Mouse (Mus musculus): ENCODE data around the gene Smim17. TPM values are rescaled to one million over a fixed set of nuclear protein-coding genes. Genes with fewer than 3 reads are reported as not detected.
A peak's percentile ranks its signal among the peaks of the same experiment; 100 is the strongest.
"Not testable (repeated sequence)": the region's sequence is repeated elsewhere in the genome, so short reads cannot be mapped to it uniquely, and the experiment has no call there.

Smim17 gene
- polyA plus RNA-seq (2016; fragmentation: Nextera tagmentation; extraction: Ambion mirVana): 0.85 and 1.1 TPM in 2 replicates

DNA sequence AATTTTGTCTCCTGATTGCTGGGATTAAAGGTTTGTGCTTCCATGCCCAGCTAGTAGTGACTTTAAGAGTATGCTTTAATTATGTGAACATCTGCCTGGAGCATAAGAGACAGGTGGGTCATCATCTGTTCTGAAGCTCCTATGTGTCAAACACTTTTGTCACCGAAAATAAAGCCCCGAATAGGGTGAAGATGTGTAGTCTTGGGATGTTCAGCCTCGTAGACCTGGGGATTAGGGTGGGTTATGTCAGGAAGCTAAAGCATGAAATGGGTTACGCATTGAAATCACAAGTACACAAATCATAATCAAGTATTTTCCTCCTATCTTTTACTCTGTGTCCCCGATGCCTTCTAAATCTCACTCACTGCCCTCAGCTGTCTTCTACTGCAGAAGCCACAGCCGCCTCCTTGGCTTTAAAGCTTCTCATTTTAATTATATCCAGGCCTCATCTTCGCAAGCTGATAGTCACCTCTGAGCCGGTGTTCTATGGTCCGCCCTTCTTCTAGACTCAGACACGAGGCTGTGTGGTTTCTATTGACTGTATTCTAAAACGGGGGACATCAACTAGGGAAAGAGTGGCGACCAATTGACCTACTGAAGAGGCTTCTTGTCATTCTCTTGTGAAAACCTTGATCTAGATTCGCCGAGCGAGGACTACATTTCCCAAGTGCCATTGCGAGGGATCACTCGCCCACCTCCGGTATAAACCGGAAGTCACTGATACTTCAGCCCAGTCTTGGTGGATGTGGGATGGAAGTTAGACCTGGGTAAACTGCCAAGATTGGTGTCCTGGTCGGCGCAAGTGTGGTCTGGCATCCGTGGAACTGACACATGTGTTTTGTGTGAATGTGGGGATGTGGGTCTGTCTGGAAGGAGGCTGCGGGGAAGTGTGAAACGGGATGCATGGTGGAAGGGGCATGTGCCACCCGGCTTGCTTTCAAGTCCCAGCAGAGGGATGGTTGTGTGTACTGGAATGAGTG is at the start of gene Smim17:
Gene Smim17, plus strand, starts transcription at position 720 of the 980 bp plus-strand sequence.
- Histone ChIP-seq H3K9ac (replicated peaks) (peak within 1 kb of the TSS; percentile 54), H3K27ac (replicated peaks) (no peak within 1 kb of the TSS; the same call in 1 of the 2 replicates)

DNA sequence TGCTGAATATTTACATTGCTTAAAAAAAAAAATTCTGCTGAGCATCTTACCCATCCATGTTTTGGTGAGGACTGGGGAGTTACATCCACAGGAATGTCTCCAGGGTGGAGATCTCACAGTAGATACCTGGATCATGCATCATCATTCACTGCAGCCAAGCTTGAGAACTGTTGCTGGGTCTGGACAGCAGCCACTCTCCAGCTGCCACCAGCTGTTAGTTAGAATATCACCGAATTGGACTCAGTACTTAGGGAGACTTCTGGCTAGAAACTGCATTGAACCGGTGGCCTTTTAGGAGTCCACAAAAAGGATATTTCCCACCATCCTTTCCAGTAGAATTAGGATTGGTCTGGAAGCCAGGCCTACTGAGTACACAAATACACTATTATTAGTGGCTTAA is 40.4 kb upstream of the Smim17 start:
- no peak overlapping the region for H3K9ac ChIP-seq (replicated peaks)
- H3K9me3 ChIP-seq: no peaks in the 10 kb centered on the region
- ATAC-seq (ENCODE audit: low FRiP score, low read depth): no peak
- H3K4me2 ChIP-seq (replicated peaks): no peak overlapping the region
- H3K27ac ChIP-seq (replicated peaks): no peak overlapping the region
- H3K4me1 ChIP-seq: peaks cover 4% of the 10 kb centered on the region; the same call in 1 of the 2 replicates
- 73% methylated on average over 2 of the region's 2 CpGs for WGBS
- peaks cover 17% of the 10 kb centered on the region for H3K36me3 ChIP-seq
- H3K4me3 ChIP-seq: no peak overlapping the region
- no peaks in the 10 kb centered on the region for H3K27me3 ChIP-seq

More for the DNA sequence above, at the start of gene Smim17:
- Histone ChIP-seq H3K4me1 (no peaks in the 10 kb centered on the region), H3K4me3 (peak within 1 kb of the TSS; percentile 49), H3K36me3 (peaks cover 30% of the 10 kb centered on the region), H3K9me3 (no peaks in the 10 kb centered on the region), H3K4me2 (replicated peaks) (peak within 1 kb of the TSS; percentile 68), H3K27me3 (no peaks in the 10 kb centered on the region)
- ATAC-seq (ENCODE audit: low FRiP score, low read depth): peak; percentile 90
- 28% methylated on average over 25 of the region's 25 CpGs for WGBS

DNA sequence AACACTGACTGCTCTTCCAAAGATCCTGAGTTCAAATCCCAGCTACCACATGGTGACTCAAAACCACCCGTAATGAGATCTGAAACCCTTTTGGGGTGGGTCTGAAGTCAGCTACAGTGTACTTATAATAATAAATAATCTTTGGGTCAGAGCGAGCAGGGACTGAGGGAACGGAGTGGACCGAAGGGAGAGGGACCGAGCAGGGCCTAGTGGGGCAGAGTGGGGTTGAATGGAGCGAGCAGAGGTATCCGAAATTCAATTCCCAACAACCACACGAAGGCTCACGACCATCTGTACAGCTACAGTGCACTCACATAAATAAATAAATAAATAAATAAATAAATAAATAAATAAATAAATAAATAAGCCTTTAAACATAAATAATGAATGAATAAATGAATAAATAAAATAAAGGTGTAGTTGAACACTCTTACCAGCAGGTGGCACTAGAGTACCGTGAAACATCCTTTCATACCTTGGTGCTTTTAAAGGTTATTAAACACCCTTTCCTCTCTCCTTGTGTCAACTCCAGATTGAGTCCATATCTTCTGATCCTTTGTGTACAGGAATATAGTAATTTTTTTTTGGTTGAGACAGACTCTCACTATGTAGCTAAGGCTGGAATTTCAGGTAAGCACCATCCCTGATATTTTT is 39.5 kb upstream of the Smim17 start:
- Histone ChIP-seq H3K9me3 (no peaks in the 10 kb centered on the region), H3K27me3 (no peaks in the 10 kb centered on the region), H3K4me2 (replicated peaks) (no peak overlapping the region), H3K4me1 (peaks cover 10% of the 10 kb centered on the region), H3K9ac (replicated peaks) (no peak overlapping the region), H3K27ac (replicated peaks) (no peak overlapping the region), H3K36me3 (peaks cover 8% of the 10 kb centered on the region), H3K4me3 (no peak overlapping the region)
- 55% methylated on average over 10 of the region's 10 CpGs for WGBS
- no peak for ATAC-seq (ENCODE audit: low FRiP score, low read depth)

DNA sequence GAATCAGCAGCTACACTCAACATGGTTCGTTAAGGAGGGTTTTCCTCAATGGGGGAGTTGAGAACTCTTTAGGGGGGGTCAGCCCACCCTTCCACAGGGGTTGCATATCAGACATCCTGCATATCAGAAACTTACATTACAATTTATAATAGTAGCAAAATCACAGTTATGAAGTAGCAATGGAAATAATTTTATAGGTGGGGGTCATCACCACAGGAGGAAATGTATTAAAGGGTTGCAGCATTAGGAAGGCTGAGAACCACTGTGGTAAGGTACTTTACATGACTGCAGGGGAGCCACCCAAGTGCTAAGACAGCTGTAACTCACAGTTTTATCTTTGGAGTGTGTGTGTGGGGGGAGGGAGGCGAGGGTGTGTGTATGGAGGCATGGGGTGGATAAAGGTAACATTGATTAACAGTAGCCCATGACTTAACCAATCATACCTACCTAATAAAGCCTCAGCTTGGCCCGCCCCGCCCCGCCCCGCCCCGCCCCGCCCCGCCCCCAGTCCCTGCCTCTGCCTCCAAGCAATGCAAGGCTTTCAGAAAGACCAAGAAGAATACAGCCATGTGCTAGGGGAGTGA is 37.9 kb upstream of the Smim17 start:
- H3K4me2 ChIP-seq (replicated peaks): no peak overlapping the region
- H3K4me1 ChIP-seq: peaks cover 13% of the 10 kb centered on the region
- no peak for ATAC-seq (ENCODE audit: low FRiP score, low read depth)
- H3K27ac ChIP-seq (replicated peaks): no peak overlapping the region
- no peak overlapping the region for H3K9ac ChIP-seq (replicated peaks)
- no peaks in the 10 kb centered on the region for H3K36me3 ChIP-seq
- no peaks in the 10 kb centered on the region for H3K27me3 ChIP-seq
- no peaks in the 10 kb centered on the region for H3K9me3 ChIP-seq
- H3K4me3 ChIP-seq: no peak overlapping the region
- 9% methylated on average over 9 of the region's 9 CpGs for WGBS

DNA sequence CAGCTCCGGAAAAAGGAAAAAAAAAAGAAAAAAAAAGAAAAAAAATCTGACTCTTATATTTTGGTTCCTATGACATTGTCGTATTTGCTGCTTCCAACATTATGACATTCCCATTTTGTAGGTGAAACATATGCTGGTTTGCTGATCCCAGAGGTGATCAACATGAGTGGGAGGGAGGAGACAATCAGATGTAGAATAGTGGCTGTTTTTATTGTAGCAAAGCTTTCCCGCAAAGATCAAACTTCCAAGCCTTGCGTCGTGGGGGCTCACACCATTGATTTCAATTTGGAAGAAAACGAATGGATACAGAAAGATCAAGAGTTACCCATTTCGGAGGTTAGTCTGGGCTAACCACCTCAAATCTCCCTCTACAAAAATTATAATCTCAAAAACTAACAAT is 36.8 kb upstream of the Smim17 start:
- H3K9ac ChIP-seq (replicated peaks): peak overlapping the region; percentile 55
- ATAC-seq (ENCODE audit: low FRiP score, low read depth): no peak
- H3K27ac ChIP-seq (replicated peaks): peak overlapping the region; percentile 94
- no peaks in the 10 kb centered on the region for H3K36me3 ChIP-seq
- H3K4me2 ChIP-seq (replicated peaks): peak overlapping the region; percentile 71
- H3K27me3 ChIP-seq: no peaks in the 10 kb centered on the region
- no peaks in the 10 kb centered on the region for H3K9me3 ChIP-seq
- H3K4me3 ChIP-seq: peak overlapping the region; percentile 52
- H3K4me1 ChIP-seq: peaks cover 13% of the 10 kb centered on the region
- WGBS: 21% methylated on average over 7 of the region's 7 CpGs

DNA sequence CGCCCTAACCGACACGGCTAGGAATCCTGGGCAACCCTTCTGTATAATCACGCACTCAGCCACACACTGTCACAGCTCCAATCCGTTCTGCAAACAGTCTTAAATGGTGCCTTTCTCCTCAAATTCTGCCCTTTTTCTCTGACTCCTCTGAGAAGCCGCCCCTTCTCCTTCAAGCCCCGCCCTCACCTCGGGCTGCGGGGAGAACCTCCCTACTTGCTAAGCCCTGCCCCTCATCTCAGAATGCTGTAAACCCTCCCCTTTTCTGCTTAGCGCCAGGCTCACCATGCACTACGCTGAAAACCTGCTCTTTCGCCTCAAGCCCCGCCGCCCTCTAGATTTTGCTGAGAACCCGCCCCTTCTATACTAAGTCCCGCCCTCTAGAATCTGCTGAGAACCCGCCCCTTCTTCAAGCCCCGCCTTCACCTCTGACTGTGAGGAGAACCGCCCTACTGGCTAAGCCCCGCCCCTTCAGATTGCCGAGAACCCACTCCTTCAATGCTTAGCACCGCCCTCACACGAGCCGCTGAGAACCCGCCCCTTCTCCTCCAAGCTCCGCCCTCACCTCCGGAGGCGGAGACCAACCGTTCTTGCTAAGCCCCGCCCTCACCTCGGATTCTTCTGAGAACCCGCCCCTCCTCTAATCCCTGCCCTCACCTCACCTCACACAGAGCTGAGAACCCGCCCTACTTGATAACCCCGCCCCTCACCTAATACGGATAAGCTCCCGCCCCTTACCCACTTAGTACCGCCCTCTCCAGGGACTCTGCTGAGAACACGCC is 36.1 kb upstream of the Smim17 start:
- H3K36me3 ChIP-seq: no peaks in the 10 kb centered on the region
- H3K27me3 ChIP-seq: no peaks in the 10 kb centered on the region
- peak overlapping the region; percentile 52 for H3K4me3 ChIP-seq
- WGBS: 1% methylated on average over 38 of the region's 38 CpGs
- peak overlapping the region; percentile 55 for H3K9ac ChIP-seq (replicated peaks)
- H3K27ac ChIP-seq (replicated peaks): peak overlapping the region; percentile 94
- H3K4me1 ChIP-seq: peaks cover 13% of the 10 kb centered on the region
- H3K9me3 ChIP-seq: no peaks in the 10 kb centered on the region
- peak overlapping the region; percentile 71 for H3K4me2 ChIP-seq (replicated peaks)
- ATAC-seq (ENCODE audit: low FRiP score, low read depth): peak; percentile 92

DNA sequence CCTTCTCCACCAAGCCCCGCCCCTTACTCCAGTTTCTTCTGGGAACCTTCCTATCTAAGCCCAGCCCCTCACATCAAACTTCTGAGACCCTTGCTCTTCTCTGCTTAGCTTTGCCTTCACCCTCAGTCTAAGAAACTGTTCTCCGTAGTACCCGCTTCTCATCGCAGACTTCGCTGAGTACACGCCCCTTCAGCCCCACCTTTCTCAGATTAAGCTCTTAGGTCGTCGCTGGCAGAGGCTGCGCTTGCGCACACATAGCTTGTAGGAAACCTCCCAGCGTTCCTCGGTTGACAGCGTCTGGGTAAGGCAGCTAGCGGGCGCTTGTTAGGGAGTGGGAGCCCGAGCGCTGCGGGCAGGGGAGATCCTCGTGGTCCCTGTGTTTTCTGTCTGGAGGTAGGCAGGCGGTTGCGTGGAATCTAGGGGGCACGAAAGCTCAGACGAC is 35.4 kb upstream of the Smim17 start, which contains the start of gene Zfp78:
Gene Zfp78, plus strand, starts transcription at position 234 of the 442 bp plus-strand sequence.
- Histone ChIP-seq H3K27me3 (no peaks in the 10 kb centered on the region), H3K4me3 (peak within 1 kb of the TSS; percentile 52), H3K4me1 (peaks cover 13% of the 10 kb centered on the region), H3K27ac (replicated peaks) (peak within 1 kb of the TSS; percentile 94), H3K4me2 (replicated peaks) (peak within 1 kb of the TSS; percentile 71), H3K9ac (replicated peaks) (peak within 1 kb of the TSS; percentile 68), H3K9me3 (no peaks in the 10 kb centered on the region), H3K36me3 (no peaks in the 10 kb centered on the region)
- peak; percentile 80 for ATAC-seq (ENCODE audit: low FRiP score, low read depth)
- under 1% methylated on average over 23 of the region's 23 CpGs for WGBS

DNA sequence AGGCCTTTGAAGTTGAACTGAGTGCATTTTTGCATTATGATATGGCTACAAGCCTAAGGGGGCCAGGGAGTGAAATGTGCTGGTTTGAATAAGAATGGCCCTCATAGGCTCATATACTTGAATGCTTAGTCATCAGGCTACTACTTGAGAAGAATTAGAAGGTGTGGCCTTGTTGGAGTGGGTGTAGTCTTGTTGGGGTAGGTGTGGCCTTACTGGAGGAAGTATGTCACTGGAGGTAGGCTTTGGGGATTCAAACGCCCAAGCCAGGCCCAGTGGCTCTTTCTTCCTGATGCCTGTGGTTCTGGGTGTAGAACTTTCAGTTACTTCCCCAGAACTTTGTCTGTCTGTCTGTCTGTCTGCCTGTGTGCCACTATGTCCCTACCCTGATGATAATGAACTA is 33.8 kb upstream of the Smim17 start:
- Histone ChIP-seq H3K27me3 (no peaks in the 10 kb centered on the region), H3K4me1 (peaks cover 13% of the 10 kb centered on the region), H3K9ac (replicated peaks) (no peak overlapping the region), H3K27ac (replicated peaks) (no peak overlapping the region), H3K4me3 (no peak overlapping the region), H3K36me3 (no peaks in the 10 kb centered on the region), H3K9me3 (no peaks in the 10 kb centered on the region), H3K4me2 (replicated peaks) (no peak overlapping the region)
- WGBS: 78% methylated on average over 1 of the region's 1 CpGs
- ATAC-seq (ENCODE audit: low FRiP score, low read depth): no peak

DNA sequence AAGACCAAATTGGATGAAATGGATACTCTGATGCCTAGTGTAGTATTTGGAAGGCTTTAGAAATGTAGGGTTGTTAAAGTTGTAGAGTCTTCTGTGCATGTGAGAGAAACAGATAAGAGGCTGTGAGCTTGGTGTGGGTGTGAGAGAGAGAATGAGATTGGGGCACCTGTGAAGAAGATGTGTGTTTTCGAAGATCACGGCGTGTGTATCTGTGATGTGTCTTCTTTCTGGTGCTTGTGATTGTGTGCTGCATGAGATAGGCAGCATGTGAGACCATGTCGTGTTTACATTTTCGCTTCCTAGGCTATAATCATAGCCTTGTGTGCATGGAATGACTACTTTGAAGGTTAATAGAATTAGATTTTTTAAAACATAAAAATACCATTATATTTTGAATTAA is 31.3 kb upstream of the Smim17 start:
- H3K9me3 ChIP-seq: no peaks in the 10 kb centered on the region
- H3K4me3 ChIP-seq: no peak overlapping the region
- peaks cover 10% of the 10 kb centered on the region for H3K4me1 ChIP-seq
- H3K9ac ChIP-seq (replicated peaks): no peak overlapping the region
- H3K27me3 ChIP-seq: no peaks in the 10 kb centered on the region
- H3K27ac ChIP-seq (replicated peaks): no peak overlapping the region
- 91% methylated on average over 5 of the region's 5 CpGs for WGBS
- no peak overlapping the region for H3K4me2 ChIP-seq (replicated peaks)
- no peaks in the 10 kb centered on the region for H3K36me3 ChIP-seq
- no peak for ATAC-seq (ENCODE audit: low FRiP score, low read depth)

DNA sequence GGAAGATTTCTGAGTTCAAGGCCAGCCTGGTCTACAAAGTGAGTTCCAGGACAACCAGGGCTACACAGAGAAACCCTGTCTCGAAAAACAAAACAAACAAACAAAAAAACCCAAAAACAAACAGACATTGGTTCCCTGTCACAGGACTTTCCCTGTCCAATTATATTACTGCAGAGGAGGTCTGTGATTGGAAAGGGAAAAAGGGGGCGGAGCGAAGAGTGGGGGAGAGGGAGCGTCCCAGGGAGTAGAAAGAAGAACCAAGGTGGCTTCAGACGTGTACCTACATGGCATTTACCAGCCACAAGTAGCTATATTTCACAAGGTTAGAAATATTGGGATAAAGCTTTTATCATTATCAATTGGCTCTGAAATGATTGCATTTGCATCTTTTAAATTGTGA is 30.4 kb upstream of the Smim17 start:
- H3K4me3 ChIP-seq; H3K4me2 ChIP-seq (replicated peaks); H3K9me3 ChIP-seq; H3K36me3 ChIP-seq; H3K27ac ChIP-seq (replicated peaks); ATAC-seq (ENCODE audit: low FRiP score, low read depth); H3K9ac ChIP-seq (replicated peaks); H3K4me1 ChIP-seq; H3K27me3 ChIP-seq: not testable (repeated sequence)
- WGBS: 89% methylated on average over 5 of the region's 5 CpGs

DNA sequence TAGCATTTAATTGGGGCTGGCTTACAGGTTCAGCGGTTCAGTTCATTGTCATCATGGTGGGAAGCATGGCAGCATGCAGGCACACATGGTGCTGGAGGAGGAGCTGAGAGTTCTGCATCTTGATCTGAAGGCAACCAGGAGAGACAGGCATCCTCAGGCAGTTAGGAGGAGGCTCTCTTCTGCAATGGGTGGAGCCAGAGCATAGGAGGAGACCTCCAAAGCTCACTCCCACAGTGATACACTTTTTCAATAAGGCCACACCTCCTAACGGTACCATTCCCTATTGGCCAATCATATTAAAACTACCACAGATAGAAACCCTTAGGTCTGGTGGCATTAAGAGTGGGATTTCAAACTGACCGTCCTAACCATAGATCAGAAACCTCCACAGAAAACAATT is 29.1 kb upstream of the Smim17 start:
- 86% methylated on average over 3 of the region's 3 CpGs for WGBS
- Histone ChIP-seq H3K4me2 (replicated peaks) (no peak overlapping the region), H3K4me3 (no peak overlapping the region), H3K36me3 (no peaks in the 10 kb centered on the region), H3K27me3 (no peaks in the 10 kb centered on the region), H3K27ac (replicated peaks) (no peak overlapping the region), H3K9ac (replicated peaks) (no peak overlapping the region), H3K4me1 (no peaks in the 10 kb centered on the region), H3K9me3 (no peaks in the 10 kb centered on the region)
- ATAC-seq (ENCODE audit: low FRiP score, low read depth): no peak
